Mouse (Mus musculus) left cerebral cortex, adult 11 months (tissue): Measurements from ENCODE around the gene Clec3b.

Experiments used
- DNase-seq: peaks from one replicate; pipeline ENCODE4 v3.0.0; 2022; ENCODE audit warnings: low spot score

Gene Clec3b

GRCm38 (mm10) chr9:123153121-123153520 lies 2.4 kb downstream of the Clec3b start:
- DNase-seq = no peak

DNA sequence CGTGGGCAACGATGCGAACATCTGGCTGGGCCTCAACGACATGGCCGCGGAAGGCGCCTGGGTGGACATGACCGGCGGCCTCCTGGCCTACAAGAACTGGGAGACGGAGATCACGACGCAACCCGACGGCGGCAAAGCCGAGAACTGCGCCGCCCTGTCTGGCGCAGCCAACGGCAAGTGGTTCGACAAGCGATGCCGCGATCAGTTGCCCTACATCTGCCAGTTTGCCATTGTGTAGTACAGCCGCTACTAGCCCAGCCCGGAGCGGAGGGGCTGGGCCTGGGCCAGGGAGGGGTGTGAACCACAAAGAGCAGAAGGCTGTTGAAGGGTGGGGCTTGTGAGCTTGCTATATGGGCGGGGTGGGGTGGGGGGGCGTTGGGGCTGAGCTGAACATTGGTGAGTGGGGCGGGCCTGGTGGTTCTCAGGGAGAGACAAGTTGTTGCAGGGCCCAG lies 6.2 kb downstream of the Clec3b start:
- DNase-seq = no peak

DNA sequence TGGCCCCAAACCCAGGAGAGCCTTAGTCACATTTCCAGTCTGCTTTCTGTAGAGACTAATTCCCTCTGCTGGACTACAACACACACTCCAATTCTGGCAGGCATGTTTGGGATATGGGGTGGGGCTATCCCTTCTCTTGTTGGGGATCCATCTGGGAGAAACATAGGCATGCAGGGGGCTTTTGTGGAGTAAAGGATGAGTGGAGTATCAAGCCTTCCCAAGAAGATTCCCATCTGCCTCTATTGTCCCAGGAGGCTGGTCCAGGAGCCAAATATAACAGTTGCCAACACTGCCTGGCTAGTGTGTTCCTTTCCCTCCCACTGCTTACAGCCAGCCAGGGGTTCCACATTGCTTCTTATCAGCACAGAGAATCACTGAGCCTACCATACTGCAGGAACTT lies 7.0 kb downstream of the Clec3b start:
- DNase-seq = no peak

- no peak for DNase-seq
These were observed 7.5 kb downstream of the Clec3b start for GRCm38 (mm10) chr9:123158125-123158836.

GRCm38 (mm10) chr9:123159330-123159729 lies 8.6 kb downstream of the Clec3b start:
- peak; percentile 65 for DNase-seq

DNA sequence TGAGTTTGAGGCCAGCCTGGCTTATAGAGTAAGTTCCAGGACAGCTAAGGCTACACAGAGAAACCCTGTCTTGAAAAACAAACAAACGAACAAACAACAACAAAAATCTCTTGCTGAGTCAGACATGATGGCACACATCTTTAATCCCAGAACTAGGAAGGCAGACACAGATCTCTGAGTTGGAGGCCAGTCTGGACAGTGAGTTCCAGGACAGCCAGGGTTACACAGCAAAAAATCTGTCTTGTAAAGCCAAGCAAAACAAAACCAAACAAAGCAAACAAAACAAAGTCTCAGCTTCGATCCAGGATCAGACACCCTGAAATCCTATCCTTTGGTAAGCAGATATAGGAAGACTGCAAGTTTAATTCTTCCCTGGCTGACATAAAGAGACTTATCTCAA lies 11.0 kb downstream of the Clec3b start:
- DNase-seq = no peak

GRCm38 (mm10) chr9:123162985-123163694 lies 12.4 kb downstream of the Clec3b start:
- DNase-seq = no peak

DNA sequence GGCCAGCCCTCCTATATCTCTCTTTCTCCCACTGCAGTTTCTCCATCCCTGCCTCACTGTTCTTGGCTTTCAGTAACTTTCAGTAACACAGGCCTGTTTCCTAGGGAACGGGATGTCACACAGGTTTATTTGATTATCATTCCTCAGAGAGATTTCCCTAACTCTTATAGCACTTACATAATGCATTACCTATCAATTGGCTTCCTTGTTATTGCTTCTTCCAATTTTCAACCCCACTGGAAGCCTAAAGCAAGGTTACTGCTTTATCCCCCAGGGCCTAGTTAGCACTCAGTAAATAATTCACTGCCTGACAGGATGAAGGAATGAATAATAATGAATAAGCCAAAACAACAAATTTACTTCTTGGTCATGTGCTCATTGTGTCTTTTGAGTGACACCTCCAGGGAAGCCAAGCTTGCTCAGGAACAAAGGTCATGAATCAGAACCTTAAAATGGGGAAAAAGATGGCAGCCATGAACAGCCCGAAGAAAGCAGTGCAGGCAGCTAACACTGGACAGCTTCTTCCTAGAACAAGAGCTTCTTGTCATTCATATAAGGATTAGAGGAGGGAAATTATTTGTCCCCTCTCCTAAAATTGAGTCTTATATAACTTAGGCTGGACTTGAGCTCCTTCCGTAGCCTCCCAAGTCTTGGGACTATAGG lies 15.2 kb downstream of the Clec3b start:
- DNase-seq = no peak

DNA sequence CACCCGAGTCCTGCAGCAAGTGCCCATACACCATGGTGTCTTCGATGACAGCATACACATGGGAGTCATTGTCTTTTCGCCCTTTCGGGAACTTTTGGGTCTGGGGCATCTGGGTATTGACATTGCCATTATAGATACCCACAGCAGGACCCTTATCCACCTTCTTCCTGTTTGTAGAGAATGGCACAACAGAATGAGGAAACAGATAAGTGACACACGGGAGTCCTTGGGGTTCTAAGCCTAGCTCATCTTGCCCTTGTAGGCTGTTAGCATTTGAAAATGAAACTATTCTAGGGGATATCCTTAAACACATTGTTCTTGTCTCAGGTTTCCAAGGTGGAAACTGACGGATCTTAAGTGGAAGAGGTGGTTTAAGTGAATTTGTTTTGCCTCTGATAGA lies 23.0 kb downstream of the Clec3b start:
- DNase-seq = no peak

DNA sequence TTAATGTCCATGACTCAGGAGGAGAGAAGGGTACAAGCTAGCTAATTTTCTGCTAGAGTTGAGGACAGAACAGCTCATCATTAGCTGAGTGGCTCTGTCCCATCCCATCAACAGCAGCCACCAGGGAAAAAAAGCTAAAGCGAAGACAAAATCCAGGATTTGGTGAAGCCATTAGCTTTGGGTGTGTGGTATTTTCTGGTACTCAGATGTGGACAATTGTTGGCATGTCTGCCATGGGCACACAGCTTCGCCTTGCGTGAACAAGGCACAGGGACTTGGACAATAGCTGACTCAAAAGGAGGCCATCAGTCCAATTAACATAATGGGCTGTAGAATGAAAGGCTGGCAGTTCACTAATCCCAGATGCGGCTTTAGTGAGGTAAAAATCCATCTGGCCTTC lies 23.6 kb downstream of the Clec3b start:
- DNase-seq = no peak

- DNase-seq = no peak
These were observed 26.8 kb downstream of the Clec3b start for GRCm38 (mm10) chr9:123177380-123178048.

DNA sequence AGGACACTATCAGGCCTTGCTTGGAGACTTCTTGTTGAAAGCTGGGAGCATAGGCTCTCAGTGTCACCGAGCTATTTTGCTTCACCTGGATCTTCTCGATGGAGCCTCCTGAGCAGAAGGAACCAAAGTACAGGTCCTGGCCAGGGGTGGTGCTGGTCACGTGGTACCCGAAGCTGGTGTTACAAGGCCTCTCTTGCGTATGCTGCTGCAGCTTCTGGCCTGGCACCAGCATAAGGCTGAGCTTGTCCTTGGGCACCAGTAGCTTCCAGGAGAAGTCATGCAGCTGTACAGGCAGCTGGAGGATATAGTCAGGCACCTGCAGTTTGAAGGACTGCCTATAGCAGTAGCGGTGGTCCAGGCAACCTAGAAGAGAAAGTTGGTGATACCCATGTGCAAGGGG lies 29.3 kb downstream of the Clec3b start:
- DNase-seq = no peak

DNA sequence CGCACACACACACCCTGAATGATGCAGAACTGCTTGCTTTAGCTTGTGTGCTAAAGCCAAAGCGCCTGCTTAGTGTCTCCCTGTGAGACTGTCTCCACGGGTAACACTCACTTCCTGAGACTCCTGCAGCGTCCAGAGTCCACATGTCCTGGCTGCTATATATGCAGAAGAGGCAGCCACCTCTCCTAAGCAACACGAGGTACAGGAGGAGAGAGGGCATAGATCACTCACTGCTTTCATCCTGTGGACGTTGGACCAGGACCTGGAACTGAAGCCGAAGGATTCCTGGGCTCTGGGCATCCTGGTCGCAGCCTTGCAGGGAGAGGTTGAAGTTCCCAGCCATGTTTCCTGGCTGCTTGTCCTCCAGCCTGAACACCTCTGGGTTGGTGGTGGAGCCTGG lies 32.5 kb downstream of the Clec3b start:
- no peak for DNase-seq

- no peak for DNase-seq
These were observed 34.8 kb downstream of the Clec3b start for GRCm38 (mm10) chr9:123185546-123185945.

- DNase-seq = no peak
These were observed 35.4 kb downstream of the Clec3b start for GRCm38 (mm10) chr9:123186151-123186550.

GRCm38 (mm10) chr9:123187589-123187988 lies 36.8 kb downstream of the Clec3b start:
- DNase-seq = no peak

- DNase-seq = no peak
These were observed 37.5 kb downstream of the Clec3b start for GRCm38 (mm10) chr9:123188271-123188670.

DNA sequence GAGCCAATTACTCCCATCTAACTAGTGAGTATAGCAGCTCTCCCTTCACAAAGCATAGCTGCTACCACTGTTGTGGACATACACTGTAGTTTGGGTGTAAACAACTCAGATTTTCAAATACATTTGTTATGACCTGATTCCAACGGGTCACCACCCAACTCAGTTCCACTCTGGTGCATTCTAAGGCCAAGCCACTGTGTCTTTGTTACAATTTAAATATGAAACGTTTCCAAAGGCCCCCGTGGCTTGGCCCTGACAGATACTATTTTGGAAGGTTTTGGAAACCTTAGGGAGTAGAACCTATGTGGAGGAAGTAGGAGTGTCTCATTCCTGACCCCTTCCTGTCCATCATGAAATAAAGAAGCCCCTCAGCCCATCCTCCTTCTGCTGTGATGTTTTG lies 49.4 kb downstream of the Clec3b start:
- DNase-seq = no peak

DNA sequence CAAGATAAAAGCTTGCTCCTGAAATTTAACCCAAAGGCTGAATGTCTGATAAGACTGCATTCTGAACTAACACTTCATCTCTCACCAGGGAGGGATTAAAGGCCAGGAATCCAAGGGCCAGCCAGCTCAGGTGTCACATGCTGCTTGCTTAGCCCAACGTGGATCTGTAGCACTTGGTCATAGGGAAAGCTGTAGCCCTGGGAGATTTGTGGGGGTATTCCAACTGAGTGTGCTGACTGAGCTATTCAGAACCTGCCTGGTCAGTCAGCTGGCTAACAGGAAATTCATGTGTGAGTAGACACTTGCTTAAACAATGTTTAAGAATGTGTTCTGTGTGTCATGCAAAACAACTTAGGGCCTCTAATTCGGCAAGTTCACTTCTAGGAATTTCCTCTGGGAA lies 55.8 kb downstream of the Clec3b start:
- no peak for DNase-seq

DNA sequence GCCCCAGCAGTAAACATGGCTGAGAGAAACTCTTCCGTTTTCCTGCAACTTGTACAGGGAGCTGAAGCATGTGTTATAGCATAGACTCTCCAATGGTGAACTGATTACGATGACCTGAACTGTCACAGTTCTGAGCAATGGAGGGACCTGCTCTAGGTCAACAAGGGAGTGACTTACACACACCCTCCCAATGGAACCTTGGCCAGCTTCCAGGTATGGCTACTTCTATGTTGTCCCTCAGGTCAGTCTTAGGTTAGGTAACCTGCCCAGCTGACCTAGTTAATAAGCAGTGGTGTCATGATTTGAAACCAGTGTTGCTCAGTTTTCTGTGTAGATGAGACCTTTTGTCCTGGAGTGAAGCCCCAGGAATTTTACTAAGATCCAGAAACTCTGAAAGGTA lies 56.2 kb downstream of the Clec3b start:
- DNase-seq = no peak
